Mouse (Mus musculus) hindbrain, embryonic 13.5 days (tissue): ENCODE results near the gene Lyl1. TPM values are rescaled to one million over a fixed set of nuclear protein-coding genes. Genes with fewer than 3 reads are reported as not detected.

Source experiments
- ATAC-seq: fragments of 200-750 bp; cut with Nextera tagmentation; 2 replicates; pipeline ENCODE4 v1.8.0; 2017; ENCODE audit warnings: moderate TSS enrichment; ENCODE audit not compliant: low FRiP score
- H3K27ac ChIP-seq: fragments of 300-500 bp; sonication (generic); 2 replicates; pipeline ENCODE4 v1.5.1; 2015; ENCODE audit warnings: inconsistent platforms, mild to moderate bottlenecking, moderate library complexity
- H3K27me3 ChIP-seq: fragments of 300-500 bp; sonication (generic); 2 replicates; pipeline ENCODE4 v1.6.1; 2015; ENCODE audit warnings: mild to moderate bottlenecking, inconsistent platforms
- H3K36me3 ChIP-seq: fragments of 300-500 bp; sonication (generic); 2 replicates; pipeline ENCODE4 v1.6.1; 2015; ENCODE audit warnings: mild to moderate bottlenecking, inconsistent platforms
- H3K4me1 ChIP-seq: fragments of 300-500 bp; sonication (generic); replicated peaks from 2 replicates; pipeline ENCODE4 v1.6.1; 2015; ENCODE audit warnings: inconsistent platforms
- H3K4me2 ChIP-seq: fragments of 300-500 bp; sonication (generic); 2 replicates; pipeline ENCODE4 v1.6.1; 2015; ENCODE audit warnings: inconsistent platforms, mild to moderate bottlenecking, moderate library complexity
- H3K4me3 ChIP-seq: fragments of 300-500 bp; sonication (generic); 2 replicates; pipeline ENCODE4 v1.5.1; 2015; ENCODE audit warnings: mild to moderate bottlenecking, inconsistent platforms
- H3K9ac ChIP-seq: fragments of 300-500 bp; sonication (generic); 2 replicates; pipeline ENCODE4 v1.6.1; 2015; ENCODE audit warnings: mild to moderate bottlenecking, inconsistent platforms
- H3K9me3 ChIP-seq: fragments of 300-500 bp; sonication (generic); 2 replicates; pipeline ENCODE4 v1.6.1; 2016; ENCODE audit warnings: inconsistent platforms
- WGBS: fragments of 180-500 bp; shearing (Covaris S2); methylation state at CpG from one replicate; pipeline ENCODE4 v1.1.7; 2015; 5-methylcytosine and 5-hydroxymethylcytosine counted together
- polyA plus RNA-seq: library from polyadenylated mRNA; unstranded; fragments of >200 nt; fragmentation: Nextera tagmentation; extraction: Ambion mirVana; gene quantifications from 2 replicates; pipeline ENCODE4 v1.2.1, GENCODE M21; 2015

The Lyl1 gene
- polyA plus RNA-seq, result 3.9 and 4.2 TPM in 2 replicates

- no peak for ATAC-seq
- H3K27me3 ChIP-seq, result peaks cover 60% of the 10 kb centered on the region
- no peaks in the 10 kb centered on the region for H3K9me3 ChIP-seq
- peaks cover 37% of the 10 kb centered on the region for H3K36me3 ChIP-seq
- 14% methylated on average over 33 of the region's 34 CpGs for WGBS
- peak within 1 kb of the TSS; percentile 35 for H3K4me2 ChIP-seq
- H3K9ac ChIP-seq, result peak within 1 kb of the TSS; percentile 46
- H3K4me3 ChIP-seq, result peak within 1 kb of the TSS; percentile 17
- H3K27ac ChIP-seq, result peak within 1 kb of the TSS; percentile 68
- peaks cover 33% of the 10 kb centered on the region for H3K4me1 ChIP-seq
Observed at GRCm38 (mm10) chr8:84700941-84701911, at the start of gene Lyl1. Lyl1 (plus strand) TSS chr8:84701457.

GRCm38 (mm10) chr8:84653092-84653631 lies 48.1 kb upstream of the Lyl1 start:
- H3K4me3 ChIP-seq, result no peak overlapping the region
- peaks cover 36% of the 10 kb centered on the region for H3K4me1 ChIP-seq
- 56% methylated on average over 9 of the region's 9 CpGs for WGBS
- no peaks in the 10 kb centered on the region for H3K36me3 ChIP-seq
- ATAC-seq, result no peak
- H3K9ac ChIP-seq, result no peak overlapping the region
- peaks cover 3% of the 10 kb centered on the region; the same call in 1 of the 2 replicates for H3K27me3 ChIP-seq
- no peak overlapping the region for H3K27ac ChIP-seq
- no peak overlapping the region for H3K4me2 ChIP-seq
- H3K9me3 ChIP-seq, result no peaks in the 10 kb centered on the region

GRCm38 (mm10) chr8:84654597-84654996 lies 46.7 kb upstream of the Lyl1 start:
- WGBS, result 40% methylated on average over 4 of the region's 4 CpGs
- H3K4me1 ChIP-seq, result peaks cover 42% of the 10 kb centered on the region
- ATAC-seq, result no peak
- peak overlapping the region; percentile 88; the same call in 1 of the 2 replicates for H3K27ac ChIP-seq
- no peaks in the 10 kb centered on the region for H3K9me3 ChIP-seq
- no peak overlapping the region for H3K4me3 ChIP-seq
- H3K9ac ChIP-seq, result no peak overlapping the region
- H3K27me3 ChIP-seq, result peaks cover 3% of the 10 kb centered on the region; the same call in 1 of the 2 replicates
- H3K4me2 ChIP-seq, result no peak overlapping the region
- no peaks in the 10 kb centered on the region for H3K36me3 ChIP-seq

DNA sequence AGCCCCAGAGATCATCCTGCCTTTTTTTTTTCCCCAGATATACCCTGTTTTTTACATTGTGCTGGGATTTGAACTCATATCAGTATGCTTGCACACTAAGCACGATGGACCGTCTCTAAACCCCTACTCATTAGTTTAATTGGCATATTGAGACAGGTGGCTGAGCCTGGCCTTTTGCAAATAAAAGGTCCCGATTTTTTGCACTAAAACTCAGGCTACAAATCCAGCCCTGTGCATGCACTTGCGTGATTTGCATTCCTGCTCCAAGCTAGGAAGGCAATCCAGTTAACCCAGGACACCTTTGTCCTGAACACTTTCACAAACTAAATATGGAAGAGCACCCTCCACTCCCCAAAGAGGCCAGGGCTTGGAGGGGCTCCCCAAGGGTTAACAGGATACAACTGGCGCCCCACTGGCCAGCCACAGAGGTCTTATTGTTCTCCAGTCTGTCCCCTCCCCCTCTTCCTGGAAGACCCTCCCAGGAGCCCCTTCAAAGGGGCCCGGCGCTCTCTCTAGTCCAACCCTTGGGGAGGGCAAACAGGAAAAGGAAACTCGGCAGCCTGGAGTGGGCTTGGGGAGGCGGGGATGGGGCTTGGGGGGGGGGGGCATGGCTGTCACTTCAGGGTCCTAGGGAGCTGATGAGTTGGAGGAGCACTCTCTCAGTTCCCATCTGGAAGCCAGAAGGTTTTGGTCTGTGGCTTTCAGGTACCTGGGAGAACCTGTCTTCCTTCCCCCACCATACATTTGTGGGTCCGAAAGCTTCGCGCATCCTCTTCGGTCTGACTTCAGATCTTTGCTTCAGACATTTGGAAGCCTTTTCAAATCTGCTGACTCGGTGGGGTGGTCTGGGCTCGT lies 45.7 kb upstream of the Lyl1 start:
- peaks cover 46% of the 10 kb centered on the region for H3K4me1 ChIP-seq
- peak overlapping the region; percentile 32 for H3K4me3 ChIP-seq
- peak overlapping the region; percentile 88 for H3K27ac ChIP-seq
- ATAC-seq, result peak; percentile 82
- H3K27me3 ChIP-seq, result peaks cover 3% of the 10 kb centered on the region; the same call in 1 of the 2 replicates
- peak overlapping the region; percentile 52 for H3K4me2 ChIP-seq
- no peaks in the 10 kb centered on the region for H3K36me3 ChIP-seq
- H3K9me3 ChIP-seq, result no peaks in the 10 kb centered on the region
- 2% methylated on average over 14 of the region's 15 CpGs for WGBS
- H3K9ac ChIP-seq, result peak overlapping the region; percentile 49

GRCm38 (mm10) chr8:84656191-84656525 lies 45.1 kb upstream of the Lyl1 start:
- Histone ChIP-seq H3K9me3 (no peaks in the 10 kb centered on the region), H3K4me2 (peak overlapping the region; percentile 52), H3K27ac (peak overlapping the region; percentile 88), H3K27me3 (peaks cover 3% of the 10 kb centered on the region; the same call in 1 of the 2 replicates), H3K36me3 (no peaks in the 10 kb centered on the region), H3K4me3 (peak overlapping the region; percentile 32), H3K9ac (peak overlapping the region; percentile 49), H3K4me1 (peaks cover 49% of the 10 kb centered on the region)
- 3% methylated on average over 10 of the region's 10 CpGs for WGBS
- ATAC-seq, result 0 out of 2 replicates have a peak, but pooled peaks have one; percentile 7

- 1% methylated on average over 23 of the region's 23 CpGs for WGBS
- no peaks in the 10 kb centered on the region for H3K36me3 ChIP-seq
- peak overlapping the region; percentile 49 for H3K9ac ChIP-seq
- peaks cover 3% of the 10 kb centered on the region; the same call in 1 of the 2 replicates for H3K27me3 ChIP-seq
- peaks cover 51% of the 10 kb centered on the region for H3K4me1 ChIP-seq
- peak overlapping the region; percentile 32 for H3K4me3 ChIP-seq
- no peak for ATAC-seq
- peak overlapping the region; percentile 88 for H3K27ac ChIP-seq
- H3K9me3 ChIP-seq, result no peaks in the 10 kb centered on the region
- H3K4me2 ChIP-seq, result peak overlapping the region; percentile 52
Observed at GRCm38 (mm10) chr8:84656641-84657126, 44.6 kb upstream of the Lyl1 start.

GRCm38 (mm10) chr8:84657203-84657602 lies 44.1 kb upstream of the Lyl1 start:
- Histone ChIP-seq H3K4me2 (peak overlapping the region; percentile 52), H3K4me3 (peak overlapping the region; percentile 32; the same call in 1 of the 2 replicates), H3K4me1 (peaks cover 55% of the 10 kb centered on the region), H3K9me3 (no peaks in the 10 kb centered on the region), H3K27ac (peak overlapping the region; percentile 88; the same call in 1 of the 2 replicates), H3K9ac (no peak overlapping the region), H3K36me3 (no peaks in the 10 kb centered on the region), H3K27me3 (peaks cover 3% of the 10 kb centered on the region; the same call in 1 of the 2 replicates)
- ATAC-seq, result no peak

- Histone ChIP-seq H3K36me3 (no peaks in the 10 kb centered on the region), H3K4me1 (peaks cover 55% of the 10 kb centered on the region), H3K9me3 (no peaks in the 10 kb centered on the region), H3K4me3 (no peak overlapping the region), H3K27ac (no peak overlapping the region), H3K9ac (no peak overlapping the region), H3K27me3 (peaks cover 3% of the 10 kb centered on the region; the same call in 1 of the 2 replicates), H3K4me2 (no peak overlapping the region)
- no peak for ATAC-seq
- WGBS, result 54% methylated on average over 4 of the region's 4 CpGs
Observed at GRCm38 (mm10) chr8:84657680-84658079, 43.6 kb upstream of the Lyl1 start.

DNA sequence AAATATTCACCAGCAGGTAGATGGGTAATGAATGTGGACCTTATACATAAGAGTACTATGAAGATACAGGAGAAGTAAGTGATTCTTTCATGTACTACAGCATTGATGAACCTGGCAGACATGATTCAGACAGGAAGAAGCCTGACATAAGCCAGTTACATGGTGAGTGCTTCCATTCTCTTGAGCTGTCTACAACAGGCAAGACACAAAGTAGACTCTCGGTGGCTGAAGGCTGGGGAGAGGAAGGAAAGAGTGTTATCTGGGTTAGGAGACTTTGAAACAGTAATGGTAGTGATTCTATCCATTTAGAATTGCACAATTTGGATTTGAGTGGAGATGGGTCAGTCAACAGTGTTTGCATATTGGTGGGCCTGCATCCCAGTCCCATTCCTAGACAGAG lies 42.3 kb upstream of the Lyl1 start:
- no peaks in the 10 kb centered on the region for H3K36me3 ChIP-seq
- WGBS, result 83% methylated on average over 1 of the region's 1 CpGs
- H3K27ac ChIP-seq, result no peak overlapping the region
- peaks cover 3% of the 10 kb centered on the region; the same call in 1 of the 2 replicates for H3K27me3 ChIP-seq
- H3K9me3 ChIP-seq, result no peaks in the 10 kb centered on the region
- ATAC-seq, result no peak
- no peak overlapping the region for H3K4me2 ChIP-seq
- H3K4me3 ChIP-seq, result no peak overlapping the region
- peaks cover 63% of the 10 kb centered on the region for H3K4me1 ChIP-seq
- no peak overlapping the region; the same call in 1 of the 2 replicates for H3K9ac ChIP-seq

DNA sequence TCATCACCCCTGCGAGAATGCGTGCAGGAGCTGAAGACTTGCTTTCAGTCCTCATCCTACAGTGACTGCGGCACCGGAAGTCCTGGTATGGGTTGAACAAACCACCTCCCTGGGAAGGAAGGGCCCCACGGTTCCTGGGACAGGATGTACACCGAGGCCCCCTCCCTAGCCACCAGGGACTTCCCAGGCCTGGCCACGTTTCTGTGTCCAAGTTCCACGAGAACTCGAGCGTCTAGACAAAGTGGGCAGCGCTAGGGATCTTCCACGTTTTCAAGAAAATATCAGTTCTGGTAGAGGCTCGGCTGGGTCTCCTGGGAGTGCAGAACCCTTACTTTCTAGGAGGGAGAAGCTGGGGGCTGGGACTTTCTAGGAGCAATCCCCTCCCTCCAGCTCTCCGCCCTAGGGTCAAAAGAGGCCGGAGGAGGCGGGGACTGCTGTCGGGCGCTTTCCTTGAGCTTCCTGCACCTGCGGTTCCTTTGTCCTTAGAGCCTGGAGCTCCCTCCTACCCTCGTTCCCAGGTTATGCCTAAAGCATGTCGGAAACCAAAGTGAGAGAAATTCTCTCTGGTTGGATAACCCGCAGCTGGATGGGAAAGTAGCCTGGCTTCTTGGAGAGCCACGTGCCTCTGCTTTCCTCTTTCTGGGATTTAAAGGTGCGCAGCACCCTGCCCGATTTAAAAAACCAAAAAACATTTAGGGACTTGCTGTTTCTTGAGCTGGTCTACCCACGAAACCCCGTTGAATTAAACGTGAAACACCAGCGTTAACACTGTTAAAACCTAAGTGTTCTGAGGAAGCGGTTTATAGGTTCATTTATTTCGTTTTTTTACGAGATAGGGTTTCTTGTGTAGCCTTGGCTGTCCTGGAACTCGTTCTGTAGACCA lies 41.1 kb upstream of the Lyl1 start:
- no peaks in the 10 kb centered on the region for H3K36me3 ChIP-seq
- H3K4me3 ChIP-seq, result peak overlapping the region; percentile 69
- WGBS, result 3% methylated on average over 33 of the region's 33 CpGs
- H3K4me1 ChIP-seq, result peaks cover 59% of the 10 kb centered on the region
- peaks cover 3% of the 10 kb centered on the region; the same call in 1 of the 2 replicates for H3K27me3 ChIP-seq
- H3K27ac ChIP-seq, result peak overlapping the region; percentile 88
- no peaks in the 10 kb centered on the region for H3K9me3 ChIP-seq
- no peak for ATAC-seq
- peak overlapping the region; percentile 83 for H3K9ac ChIP-seq
- H3K4me2 ChIP-seq, result peak overlapping the region; percentile 90
